Mouse (Mus musculus) forebrain, postnatal 0 days (tissue): Measurements from ENCODE around the gene Cd164. TPM values are rescaled to one million over a fixed set of nuclear protein-coding genes. Genes with fewer than 3 reads are reported as not detected.

ENCODE experiments used
- ATAC-seq: fragments of 200-750 bp; cut with Nextera tagmentation; 2 replicates; pipeline ENCODE4 v1.8.0; 2017; ENCODE audit warnings: mild to moderate bottlenecking, moderate library complexity
- DNase-seq: peaks from one replicate; pipeline ENCODE4 v3.0.0-alpha.2; 2015
- H3K27ac ChIP-seq: fragments of 300-500 bp; sonication (generic); 2 replicates; pipeline ENCODE4 v1.5.1; 2014; ENCODE audit warnings: low read depth, mild to moderate bottlenecking, antibody characterized with exemption, low read length, moderate library complexity, mixed read lengths
- H3K27me3 ChIP-seq: fragments of 300-500 bp; sonication (generic); 2 replicates; pipeline ENCODE4 v1.6.1; 2014; ENCODE audit warnings: mild to moderate bottlenecking, low read length, mixed read lengths; ENCODE audit not compliant: insufficient read depth
- H3K36me3 ChIP-seq: fragments of 300-500 bp; sonication (generic); 2 replicates; pipeline ENCODE4 v1.6.1; 2014; ENCODE audit warnings: mild to moderate bottlenecking, moderate library complexity; ENCODE audit not compliant: insufficient read depth
- H3K4me1 ChIP-seq: fragments of 300-500 bp; sonication (generic); 2 replicates; pipeline ENCODE4 v1.6.1; 2014; ENCODE audit warnings: antibody characterized with exemption; ENCODE audit not compliant: insufficient read depth
- H3K4me2 ChIP-seq: fragments of 300-500 bp; sonication (generic); 2 replicates; pipeline ENCODE4 v1.6.1; 2014; ENCODE audit warnings: low read depth, mild to moderate bottlenecking, moderate library complexity
- H3K4me3 ChIP-seq: fragments of 300-500 bp; sonication (generic); 2 replicates; pipeline ENCODE4 v1.5.1; 2014; ENCODE audit warnings: low read depth, low read length, mixed read lengths
- H3K9ac ChIP-seq: fragments of 300-500 bp; sonication (generic); 2 replicates; pipeline ENCODE4 v1.6.1; 2014; ENCODE audit warnings: mild to moderate bottlenecking
- H3K9me3 ChIP-seq: fragments of 300-500 bp; sonication (generic); 2 replicates; pipeline ENCODE4 v1.6.1; 2016; ENCODE audit warnings: low read length
- CTCF ChIP-seq: sonication (generic); IDR thresholded peaks from 2 replicates; pipeline ENCODE4 v1.5.1; 2016; ENCODE audit warnings: antibody characterized with exemption, control low read depth, low read depth
- WGBS: fragments of 180-500 bp; shearing (Covaris S2); extraction: QIAGEN DNeasy Blood & Tissue Kit; methylation state at CpG from one replicate; pipeline ENCODE4 v1.1.7; 2014; 5-methylcytosine and 5-hydroxymethylcytosine counted together
- polyA plus RNA-seq: library from polyadenylated mRNA; unstranded; fragments of >200 nt; fragmentation: Nextera tagmentation; extraction: Ambion mirVana; gene quantifications from 2 replicates; pipeline ENCODE4 v1.2.1, GENCODE M21; 2015
- total RNA-seq: library from RNA; depleted of rRNA; stranded (reverse); fragments of >200 nt; gene quantifications from 2 replicates; pipeline ENCODE4 v1.2.3, GENCODE M21; 2014

Gene Cd164
- total and polyA plus RNA-seq, 2 experiments from 2014 or later = 32.3 to 48.8 TPM

DNA sequence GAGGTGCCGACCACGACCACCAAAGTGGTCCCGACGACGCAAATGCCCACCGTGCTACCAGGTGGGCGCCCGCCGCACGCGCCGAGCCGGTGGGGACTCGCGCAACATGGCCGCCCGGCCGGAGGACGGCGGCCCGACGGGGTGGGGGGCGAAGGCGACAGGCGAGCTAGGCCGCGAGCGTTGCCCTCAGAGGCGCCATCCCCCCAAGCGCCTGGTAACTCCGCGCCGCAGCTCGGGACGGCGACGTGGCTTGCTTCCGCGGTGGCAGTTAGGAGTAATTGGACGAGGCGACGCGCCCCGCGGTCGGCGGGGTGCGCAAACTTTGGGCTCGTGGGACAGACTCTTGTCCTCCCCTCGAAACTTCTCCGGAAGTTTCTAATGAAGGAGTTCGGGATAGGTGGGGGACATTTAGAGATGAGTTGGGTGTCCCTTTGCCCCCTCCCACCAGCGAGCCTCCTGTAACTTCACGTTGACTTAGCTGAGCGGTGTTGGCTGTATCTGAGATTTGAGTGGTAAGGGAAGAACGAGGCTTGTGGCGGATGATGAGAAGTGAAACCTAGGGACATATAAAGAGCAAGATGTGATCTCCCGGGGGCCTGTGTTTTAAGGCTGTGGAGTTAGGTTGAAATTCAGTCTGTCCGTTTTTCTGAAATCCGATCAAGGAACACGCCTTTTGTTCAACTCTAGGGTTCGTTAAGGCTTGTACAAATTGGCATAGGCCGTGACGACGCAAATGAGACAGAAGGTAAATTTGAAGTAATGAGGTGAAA, 611 bp downstream of the Cd164 start:
- peak overlapping the region; percentile 96 for H3K4me2 ChIP-seq
- peaks cover 17% of the 10 kb centered on the region for H3K4me1 ChIP-seq
- peak overlapping the region; percentile 95 for H3K4me3 ChIP-seq
- H3K9ac ChIP-seq = peak overlapping the region; percentile 94
- no peaks in the 10 kb centered on the region for H3K27me3 ChIP-seq
- TF ChIP-seq CTCF = no peak
- DNase-seq = peak; percentile 54
- H3K36me3 ChIP-seq = peaks cover 9% of the 10 kb centered on the region; the same call in 1 of the 2 replicates
- peak; percentile 54 for ATAC-seq
- no peaks in the 10 kb centered on the region for H3K9me3 ChIP-seq
- WGBS = 2% methylated on average over 65 of the region's 65 CpGs
- peak overlapping the region; percentile 98 for H3K27ac ChIP-seq

DNA sequence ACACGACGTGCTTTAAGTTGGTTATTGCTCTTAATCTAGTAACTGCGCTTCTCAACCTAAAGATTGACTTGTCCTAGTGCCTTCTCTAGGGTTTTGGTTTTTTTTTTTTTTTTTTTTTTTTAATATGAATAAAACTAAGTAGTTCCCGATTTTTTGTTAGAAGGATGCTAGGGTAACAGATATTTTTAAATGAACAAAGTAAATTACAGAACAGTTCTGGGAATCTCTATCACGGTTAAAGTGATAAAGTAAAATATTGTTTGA, 1.1 kb downstream of the Cd164 start:
- DNase-seq (no peak), ATAC-seq (no peak)
- Histone ChIP-seq H3K27me3 (no peaks in the 10 kb centered on the region), H3K9me3 (no peaks in the 10 kb centered on the region), H3K27ac (no peak overlapping the region), H3K9ac (no peak overlapping the region; the same call in 1 of the 2 replicates), H3K4me3 (peak overlapping the region; percentile 95), H3K36me3 (peaks cover 12% of the 10 kb centered on the region; the same call in 1 of the 2 replicates), H3K4me1 (peaks cover 17% of the 10 kb centered on the region), H3K4me2 (peak overlapping the region; percentile 96)
- no peak for TF ChIP-seq CTCF
- 3% methylated on average over 5 of the region's 5 CpGs for WGBS

- Histone ChIP-seq H3K36me3 (peaks cover 20% of the 10 kb centered on the region; the same call in 1 of the 2 replicates), H3K9me3 (no peaks in the 10 kb centered on the region), H3K4me1 (peaks cover 17% of the 10 kb centered on the region), H3K27me3 (no peaks in the 10 kb centered on the region), H3K4me3 (no peak overlapping the region), H3K4me2 (no peak overlapping the region), H3K27ac (no peak overlapping the region), H3K9ac (no peak overlapping the region)
- no peak for TF ChIP-seq CTCF
- ATAC-seq (no peak), DNase-seq (no peak)
- WGBS = 81% methylated on average over 3 of the region's 3 CpGs
Measured at GRCm38 (mm10) chr10:41523386-41523785, 4.2 kb downstream of the Cd164 start.

DNA sequence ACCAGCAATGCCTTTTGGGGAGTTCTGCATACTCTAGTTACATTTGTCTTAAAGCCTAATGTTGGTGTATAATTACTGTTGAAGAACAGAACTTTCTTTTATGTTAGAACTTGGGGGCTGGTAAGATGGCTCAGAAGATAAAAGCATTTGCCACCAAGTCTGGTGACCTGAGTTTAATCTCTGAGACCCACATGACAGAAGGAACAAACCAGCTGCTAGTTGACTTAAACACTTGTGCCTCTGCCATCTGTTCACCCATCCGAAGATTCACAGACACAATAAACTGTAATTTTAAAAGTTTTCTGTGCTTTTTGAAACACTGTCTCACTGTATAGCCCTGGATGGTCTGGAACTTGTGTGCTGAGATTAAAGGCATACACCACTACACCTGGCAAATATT, 6.5 kb downstream of the Cd164 start:
- DNase-seq (no peak), ATAC-seq (no peak)
- peaks cover 27% of the 10 kb centered on the region for H3K36me3 ChIP-seq
- no peak overlapping the region for H3K27ac ChIP-seq
- no peak for TF ChIP-seq CTCF
- H3K9me3 ChIP-seq = no peaks in the 10 kb centered on the region
- H3K4me3 ChIP-seq = no peak overlapping the region
- H3K27me3 ChIP-seq = no peaks in the 10 kb centered on the region
- no peak overlapping the region for H3K9ac ChIP-seq
- 70% methylated on average over 1 of the region's 1 CpGs for WGBS
- peaks cover 14% of the 10 kb centered on the region for H3K4me1 ChIP-seq
- H3K4me2 ChIP-seq = no peak overlapping the region

DNA sequence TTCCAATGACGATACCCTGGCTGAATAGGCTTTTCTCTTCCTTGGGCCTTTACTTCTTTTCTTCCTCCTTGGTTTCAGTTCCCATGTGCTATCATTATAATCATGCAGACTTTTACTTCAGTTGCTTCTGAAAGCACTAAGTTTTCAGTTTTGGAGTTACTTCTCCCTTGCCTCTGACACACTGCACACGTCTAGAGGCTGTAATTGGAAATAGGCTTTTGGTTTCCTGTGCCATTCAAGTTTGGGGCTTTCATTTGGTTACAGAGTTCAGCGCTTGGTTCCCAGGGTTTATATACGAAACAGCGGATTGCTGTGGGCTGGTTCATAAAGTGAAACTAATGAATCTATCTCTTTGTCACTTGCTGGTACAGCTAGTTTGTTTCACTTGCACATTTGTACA, 10.8 kb downstream of the Cd164 start:
- no peak for ATAC-seq
- DNase-seq = no peak
- no peaks in the 10 kb centered on the region for H3K27me3 ChIP-seq
- H3K4me1 ChIP-seq = no peaks in the 10 kb centered on the region
- H3K36me3 ChIP-seq = peaks cover 26% of the 10 kb centered on the region
- no peak for TF ChIP-seq CTCF
- H3K4me2 ChIP-seq = no peak overlapping the region
- H3K9ac ChIP-seq = no peak overlapping the region
- WGBS = 86% methylated on average over 5 of the region's 5 CpGs
- no peak overlapping the region for H3K27ac ChIP-seq
- no peaks in the 10 kb centered on the region for H3K9me3 ChIP-seq
- H3K4me3 ChIP-seq = no peak overlapping the region

DNA sequence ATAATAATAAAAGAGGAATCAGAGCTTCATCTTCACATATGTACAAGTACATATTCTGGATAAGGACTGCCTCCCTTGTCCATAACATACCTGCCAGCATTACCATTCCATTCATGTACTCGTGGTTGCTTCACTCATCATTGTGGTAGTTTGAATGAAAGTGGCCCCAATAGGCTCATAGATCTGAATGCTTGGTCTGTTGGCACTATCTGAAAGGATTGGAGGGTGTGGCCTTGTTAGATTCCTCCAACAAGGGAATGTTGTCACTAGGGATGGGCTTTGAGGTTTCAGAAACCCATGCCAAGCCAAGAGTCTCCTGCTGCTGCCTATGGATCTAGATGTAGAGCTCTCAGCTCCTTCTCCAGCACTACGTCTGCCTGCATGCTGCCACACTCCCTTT, 16.8 kb downstream of the Cd164 start:
- no peak for ATAC-seq
- H3K9ac ChIP-seq = no peak overlapping the region
- H3K4me1 ChIP-seq = no peaks in the 10 kb centered on the region
- H3K27me3 ChIP-seq = no peaks in the 10 kb centered on the region
- TF ChIP-seq CTCF = no peak
- H3K9me3 ChIP-seq = no peaks in the 10 kb centered on the region
- 0 out of 2 replicates have a peak, but pooled peaks cover 8% of the 10 kb centered on the region for H3K36me3 ChIP-seq
- no peak overlapping the region for H3K4me2 ChIP-seq
- WGBS = 83% methylated on average over 2 of the region's 2 CpGs
- no peak overlapping the region for H3K27ac ChIP-seq
- no peak overlapping the region for H3K4me3 ChIP-seq
- DNase-seq = no peak

GRCm38 (mm10) chr10:41536714-41537113, 17.5 kb downstream of the Cd164 start:
- H3K4me2 ChIP-seq = no peak overlapping the region
- 0 out of 2 replicates have a peak, but pooled peaks cover 8% of the 10 kb centered on the region for H3K36me3 ChIP-seq
- no peaks in the 10 kb centered on the region for H3K9me3 ChIP-seq
- ATAC-seq = no peak
- no peak overlapping the region for H3K9ac ChIP-seq
- no peaks in the 10 kb centered on the region for H3K4me1 ChIP-seq
- TF ChIP-seq CTCF = no peak
- H3K4me3 ChIP-seq = no peak overlapping the region
- 98% methylated on average over 1 of the region's 1 CpGs for WGBS
- H3K27me3 ChIP-seq = no peaks in the 10 kb centered on the region
- DNase-seq = no peak
- no peak overlapping the region for H3K27ac ChIP-seq
